Mouse (Mus musculus) heart, embryonic 14.5 days (tissue): ENCODE results near the gene Hsd17b14. TPM values are rescaled to one million over a fixed set of nuclear protein-coding genes. Genes with fewer than 3 reads are reported as not detected.
"Not testable (repeated sequence)": the region's sequence is repeated elsewhere in the genome, so short reads cannot be mapped to it uniquely, and the experiment has no call there.

Source experiments
- ATAC-seq: fragments of 200-750 bp; cut with Nextera tagmentation; 2 replicates; pipeline ENCODE4 v1.8.0; 2017; ENCODE audit warnings: low read depth, moderate TSS enrichment; ENCODE audit not compliant: insufficient number of reproducible peaks, insufficient read depth, low FRiP score
- H3K27ac ChIP-seq, 2 experiments: fragments of 200-500 bp in 1 of 2; fragments of 300-500 bp in 1 of 2; sonication (generic) in 1 of 2; replicated peaks in 1 of 2; 2 replicates each; pipeline ENCODE4 v1.5.1; 2012 to 2014; ENCODE audit warnings: low read depth in 2 of 2, low read length in 2 of 2, control low read depth in 1 of 2, mild to moderate bottlenecking in 1 of 2, mixed read lengths in 1 of 2; ENCODE audit not compliant: control insufficient read depth in 1 of 2, insufficient read depth in 1 of 2
- H3K27me3 ChIP-seq: fragments of 300-500 bp; sonication (generic); 2 replicates; pipeline ENCODE4 v1.6.1; 2014; ENCODE audit warnings: mild to moderate bottlenecking, low read length, control low read depth; ENCODE audit not compliant: control insufficient read depth, insufficient read depth
- H3K36me3 ChIP-seq: fragments of 300-500 bp; sonication (generic); 2 replicates; pipeline ENCODE4 v1.6.1; 2014; ENCODE audit warnings: mild to moderate bottlenecking, control low read depth, low read length, mixed read lengths; ENCODE audit not compliant: control insufficient read depth, insufficient read depth
- H3K4me1 ChIP-seq, 2 experiments: fragments of 200-500 bp in 1 of 2; fragments of 300-500 bp in 1 of 2; sonication (generic) in 1 of 2; 2 replicates each; pipeline ENCODE4 v1.6.1; 2012 to 2014; ENCODE audit warnings: low read length in 2 of 2, control low read depth in 1 of 2, mixed read lengths in 1 of 2; ENCODE audit not compliant: control insufficient read depth in 2 of 2, insufficient read depth in 2 of 2
- H3K4me2 ChIP-seq: fragments of 300-500 bp; sonication (generic); 2 replicates; pipeline ENCODE4 v1.6.1; 2014; ENCODE audit warnings: mild to moderate bottlenecking, low read length
- H3K4me3 ChIP-seq, 2 experiments: fragments of 200-500 bp in 1 of 2; fragments of 300-500 bp in 1 of 2; sonication (generic) in 1 of 2; 2 replicates each; pipeline ENCODE4 v1.5.1; 2012 to 2014; ENCODE audit warnings: low read length in 2 of 2, mild to moderate bottlenecking in 2 of 2, control low read depth in 1 of 2, low read depth in 1 of 2, moderate library complexity in 1 of 2; ENCODE audit not compliant: control insufficient read depth in 1 of 2, insufficient read depth in 1 of 2
- H3K9ac ChIP-seq: fragments of 300-500 bp; sonication (generic); 2 replicates; pipeline ENCODE4 v1.6.1; 2014; ENCODE audit warnings: mild to moderate bottlenecking, low read length
- H3K9me3 ChIP-seq: fragments of 300-500 bp; sonication (generic); 2 replicates; pipeline ENCODE4 v1.6.1; 2016; ENCODE audit warnings: low read length, control low read depth; ENCODE audit not compliant: control insufficient read depth
- WGBS: fragments of 180-500 bp; shearing (Covaris S2); extraction: QIAGEN DNeasy Blood & Tissue Kit; methylation state at CpG from one replicate; pipeline ENCODE4 v1.1.7; 2014; 5-methylcytosine and 5-hydroxymethylcytosine counted together
- polyA plus RNA-seq: library from polyadenylated mRNA; unstranded; fragments of >200 nt; fragmentation: Nextera tagmentation; extraction: Ambion mirVana; gene quantifications from 2 replicates; pipeline ENCODE4 v1.2.1, GENCODE M21; 2014

The Hsd17b14 gene
- polyA plus RNA-seq, 1 experiment from 2014 or later, result 0.26 TPM

- H3K27ac ChIP-seq, H3K27me3 ChIP-seq, H3K4me2 ChIP-seq, H3K4me3 ChIP-seq, H3K4me1 ChIP-seq, H3K9me3 ChIP-seq, H3K9ac ChIP-seq, H3K36me3 ChIP-seq, ATAC-seq: not testable (repeated sequence)
- 74% methylated on average over 5 of the region's 5 CpGs for WGBS
Observed at GRCm38 (mm10) chr7:45516846-45517245, 37.8 kb upstream of the Hsd17b14 start.

GRCm38 (mm10) chr7:45518618-45519017 is 36.1 kb upstream of the Hsd17b14 start:
- ATAC-seq, result no peak
- no peak overlapping the region for H3K4me3 ChIP-seq
- H3K27me3 ChIP-seq, result no peaks in the 10 kb centered on the region
- H3K9me3 ChIP-seq, result no peaks in the 10 kb centered on the region
- H3K27ac ChIP-seq, result no peak overlapping the region
- peaks cover 10 to 16% of the 10 kb centered on the region in 2 experiments for H3K4me1 ChIP-seq
- no peak overlapping the region for H3K4me2 ChIP-seq
- H3K9ac ChIP-seq, result no peak overlapping the region
- peaks cover 12% of the 10 kb centered on the region for H3K36me3 ChIP-seq
- WGBS, result 91% methylated on average over 16 of the region's 16 CpGs

GRCm38 (mm10) chr7:45519345-45520120 is 35.2 kb upstream of the Hsd17b14 start:
- H3K4me1 ChIP-seq, result peaks cover 13 to 22% of the 10 kb centered on the region in 2 experiments
- H3K36me3 ChIP-seq, result peaks cover 19% of the 10 kb centered on the region
- ATAC-seq, result no peak
- no peak overlapping the region for H3K27ac ChIP-seq
- 70% methylated on average over 8 of the region's 8 CpGs for WGBS
- H3K9ac ChIP-seq, result no peak overlapping the region
- no peak overlapping the region for H3K4me2 ChIP-seq
- no peaks in the 10 kb centered on the region for H3K9me3 ChIP-seq
- H3K4me3 ChIP-seq, result no peak overlapping the region
- no peaks in the 10 kb centered on the region for H3K27me3 ChIP-seq

GRCm38 (mm10) chr7:45520605-45521004 is 34.1 kb upstream of the Hsd17b14 start:
- H3K9ac ChIP-seq, result no peak overlapping the region
- no peak overlapping the region for H3K4me2 ChIP-seq
- peaks cover 15 to 28% of the 10 kb centered on the region in 2 experiments for H3K4me1 ChIP-seq
- ATAC-seq, result no peak
- 93% methylated on average over 7 of the region's 7 CpGs for WGBS
- no peaks in the 10 kb centered on the region for H3K27me3 ChIP-seq
- no peak overlapping the region for H3K4me3 ChIP-seq
- peaks cover 22% of the 10 kb centered on the region for H3K36me3 ChIP-seq
- H3K27ac ChIP-seq, result no peak overlapping the region
- H3K9me3 ChIP-seq, result no peaks in the 10 kb centered on the region

GRCm38 (mm10) chr7:45521728-45522184 is 32.9 kb upstream of the Hsd17b14 start:
- under 1% methylated on average over 28 of the region's 28 CpGs for WGBS
- Histone ChIP-seq H3K27me3 (no peaks in the 10 kb centered on the region), H3K9me3 (no peaks in the 10 kb centered on the region), H3K4me1 (peaks cover 14 to 28% of the 10 kb centered on the region in 2 experiments), H3K27ac (peak overlapping the region; percentile 76 to 83), H3K4me2 (peak overlapping the region; percentile 55), H3K9ac (peak overlapping the region; percentile 70), H3K36me3 (peaks cover 22% of the 10 kb centered on the region), H3K4me3 (peak overlapping the region; percentile 47 to 75)
- peak; percentile 14; the same call in 1 of the 2 replicates for ATAC-seq

- Histone ChIP-seq H3K9me3 (no peaks in the 10 kb centered on the region), H3K9ac (0 out of 2 replicates have a peak overlapping the region, but pooled peaks have one; percentile 70), H3K4me2 (peak overlapping the region; percentile 55), H3K27me3 (no peaks in the 10 kb centered on the region), H3K27ac (peak overlapping the region in 1 of 2 experiments; percentile 76; a peak in 2 of 4 replicates), H3K4me1 (peaks cover 14 to 28% of the 10 kb centered on the region in 2 experiments), H3K4me3 (peak overlapping the region; percentile 47 to 75), H3K36me3 (peaks cover 22% of the 10 kb centered on the region)
- 55% methylated on average over 16 of the region's 16 CpGs for WGBS
- ATAC-seq, result no peak
Observed at GRCm38 (mm10) chr7:45522194-45522752, 32.4 kb upstream of the Hsd17b14 start.

GRCm38 (mm10) chr7:45522957-45523676 is 31.6 kb upstream of the Hsd17b14 start:
- H3K9ac ChIP-seq, result peak overlapping the region; percentile 64
- no peaks in the 10 kb centered on the region for H3K27me3 ChIP-seq
- H3K4me2 ChIP-seq, result peak overlapping the region; percentile 56
- 0 out of 2 replicates have a peak, but pooled peaks have one; percentile 8 for ATAC-seq
- no peak overlapping the region for H3K27ac ChIP-seq
- H3K4me1 ChIP-seq, result peaks cover 14 to 28% of the 10 kb centered on the region in 2 experiments
- peaks cover 22% of the 10 kb centered on the region for H3K36me3 ChIP-seq
- 63% methylated on average over 18 of the region's 18 CpGs for WGBS
- peak overlapping the region; percentile 11 to 26; a peak in 2 of 4 replicates for H3K4me3 ChIP-seq
- H3K9me3 ChIP-seq, result no peaks in the 10 kb centered on the region
